Mouse (Mus musculus) ES-Bruce4 (cell line): ENCODE results near the gene Rpl27. TPM values are rescaled to one million over a fixed set of nuclear protein-coding genes. Genes with fewer than 3 reads are reported as not detected.
A peak's percentile ranks its signal among the peaks of the same experiment; 100 is the strongest.

ENCODE experiments used
- H3K27ac ChIP-seq: 2 replicates; pipeline ENCODE4 v1.5.1; 2012; ENCODE audit warnings: low read length, inconsistent platforms; ENCODE audit not compliant: insufficient read depth
- H3K27me3 ChIP-seq: 2 replicates; pipeline ENCODE4 v1.6.1; 2012; ENCODE audit warnings: mild to moderate bottlenecking, low read length, inconsistent platforms; ENCODE audit not compliant: control insufficient read depth, poor library complexity, insufficient read depth, severe bottlenecking
- H3K36me3 ChIP-seq: 2 replicates; pipeline ENCODE4 v1.6.1; 2012; ENCODE audit warnings: inconsistent platforms, mild to moderate bottlenecking, low read length, moderate library complexity; ENCODE audit not compliant: control insufficient read depth, poor library complexity, insufficient read depth, severe bottlenecking
- H3K4me1 ChIP-seq: one replicate; pipeline ENCODE4 v1.8.1; 2011; ENCODE audit warnings: low read length; ENCODE audit not compliant: control insufficient read depth, insufficient read depth
- H3K4me3 ChIP-seq: 2 replicates; pipeline ENCODE4 v1.5.1; 2011; ENCODE audit warnings: low read depth, mild to moderate bottlenecking, low read length
- H3K9ac ChIP-seq: 2 replicates; pipeline ENCODE4 v1.6.1; 2012; ENCODE audit warnings: low read depth, mild to moderate bottlenecking, inconsistent platforms; ENCODE audit not compliant: poor library complexity, severe bottlenecking
- H3K9me3 ChIP-seq: replicated peaks from 2 replicates; pipeline ENCODE4 v1.6.1; 2012; ENCODE audit warnings: mild to moderate bottlenecking, low read length, inconsistent platforms; ENCODE audit not compliant: control insufficient read depth, poor library complexity, insufficient read depth, severe bottlenecking
- CTCF ChIP-seq: IDR thresholded peaks from one replicate; pipeline ENCODE4 v1.8.1; 2011; ENCODE audit warnings: low read depth, low read length
- EP300 ChIP-seq: IDR thresholded peaks from 2 replicates; pipeline ENCODE4 v1.6.1; 2011; ENCODE audit warnings: low read depth, low read length; ENCODE audit not compliant: insufficient read depth
- POLR2A ChIP-seq: IDR thresholded peaks from one replicate; pipeline ENCODE4 v1.8.1; 2011; ENCODE audit warnings: low read length; ENCODE audit not compliant: insufficient read depth
- polyA plus RNA-seq: library from polyadenylated mRNA; stranded (reverse); fragments of >200 nt; gene quantifications from 2 replicates; pipeline ENCODE4 v1.2.4, GENCODE M21; 2011; ENCODE audit warnings: low read depth; ENCODE audit not compliant: missing spikeins, insufficient read depth, insufficient read length

The Rpl27 gene
- polyA plus RNA-seq, 1 experiment = 1,249 TPM

GRCm38 (mm10) chr11:101450394-101450793 lies 8.3 kb downstream of the Rpl27 start:
- Histone ChIP-seq H3K36me3 (peaks cover 2% of the 10 kb centered on the region), H3K4me1 (peaks cover 5% of the 10 kb centered on the region), H3K27me3 (no peaks in the 10 kb centered on the region), H3K9me3 (no peaks in the 10 kb centered on the region), H3K27ac (no peak overlapping the region), H3K9ac (no peak overlapping the region), H3K4me3 (no peak overlapping the region)
- TF ChIP-seq POLR2A = no peak
- TF ChIP-seq CTCF = peak; percentile 59
- no peak for TF ChIP-seq EP300

- H3K27ac ChIP-seq = 0 out of 2 replicates have a peak overlapping the region, but pooled peaks have one; percentile 36
- H3K36me3 ChIP-seq = no peaks in the 10 kb centered on the region
- no peak for TF ChIP-seq CTCF
- TF ChIP-seq EP300 = 0 out of 2 replicates have a peak, but pooled peaks have one; percentile 39
- no peak for TF ChIP-seq POLR2A
- H3K9me3 ChIP-seq = no peaks in the 10 kb centered on the region
- H3K4me3 ChIP-seq = peak overlapping the region; percentile 2; the same call in 1 of the 2 replicates
- peaks cover 5% of the 10 kb centered on the region for H3K4me1 ChIP-seq
- H3K9ac ChIP-seq = peak overlapping the region; percentile 21; the same call in 1 of the 2 replicates
- H3K27me3 ChIP-seq = no peaks in the 10 kb centered on the region
Observed at GRCm38 (mm10) chr11:101451536-101451935, 9.4 kb downstream of the Rpl27 start.

- Histone ChIP-seq H3K9ac (no peak overlapping the region), H3K27me3 (no peaks in the 10 kb centered on the region), H3K36me3 (no peaks in the 10 kb centered on the region), H3K4me3 (no peak overlapping the region), H3K9me3 (no peaks in the 10 kb centered on the region), H3K27ac (no peak overlapping the region), H3K4me1 (peaks cover 5% of the 10 kb centered on the region)
- TF ChIP-seq POLR2A = no peak
- no peak for TF ChIP-seq CTCF
Observed at GRCm38 (mm10) chr11:101452093-101452774, 10.1 kb downstream of the Rpl27 start.

- peaks cover 9% of the 10 kb centered on the region for H3K4me1 ChIP-seq
- H3K4me3 ChIP-seq = no peak overlapping the region
- no peaks in the 10 kb centered on the region for H3K36me3 ChIP-seq
- H3K27ac ChIP-seq = no peak overlapping the region
- no peaks in the 10 kb centered on the region for H3K27me3 ChIP-seq
- no peak overlapping the region for H3K9ac ChIP-seq
- TF ChIP-seq POLR2A (no peak), CTCF (no peak), EP300 (no peak)
- H3K9me3 ChIP-seq = no peaks in the 10 kb centered on the region
Observed at GRCm38 (mm10) chr11:101454702-101455101, 12.6 kb downstream of the Rpl27 start.

- no peaks in the 10 kb centered on the region; the same call in 1 of the 2 replicates for H3K36me3 ChIP-seq
- TF ChIP-seq EP300 (no peak), POLR2A (no peak), CTCF (no peak)
- H3K4me1 ChIP-seq = peaks cover 9% of the 10 kb centered on the region
- H3K27ac ChIP-seq = no peak overlapping the region
- no peaks in the 10 kb centered on the region for H3K27me3 ChIP-seq
- H3K9ac ChIP-seq = no peak overlapping the region
- H3K9me3 ChIP-seq = no peaks in the 10 kb centered on the region
- no peak overlapping the region for H3K4me3 ChIP-seq
Observed at GRCm38 (mm10) chr11:101455627-101456026, 13.5 kb downstream of the Rpl27 start.

GRCm38 (mm10) chr11:101457631-101458030 lies 15.5 kb downstream of the Rpl27 start:
- TF ChIP-seq CTCF (no peak), EP300 (no peak), POLR2A (no peak)
- peaks cover 11% of the 10 kb centered on the region for H3K4me1 ChIP-seq
- no peak overlapping the region for H3K4me3 ChIP-seq
- no peak overlapping the region for H3K9ac ChIP-seq
- no peaks in the 10 kb centered on the region for H3K27me3 ChIP-seq
- H3K36me3 ChIP-seq = peaks cover 11% of the 10 kb centered on the region; the same call in 1 of the 2 replicates
- no peaks in the 10 kb centered on the region for H3K9me3 ChIP-seq
- no peak overlapping the region for H3K27ac ChIP-seq
